Mouse (Mus musculus) spleen, adult 2 months (tissue): Measurements from ENCODE around the gene Micu1. TPM values are rescaled to one million over a fixed set of nuclear protein-coding genes. Genes with fewer than 3 reads are reported as not detected.

Source experiments
- DNase-seq, 2 experiments: peaks; one replicate each; pipeline versions ENCODE4 v3.0.0 to v3.0.0-alpha.2; 2012 to 2021; ENCODE audit warnings: low spot score in 2 of 2, low read depth in 1 of 2
- H3K27ac ChIP-seq: fragments of 200-500 bp; 2 replicates; pipeline ENCODE4 v1.5.1; 2012; ENCODE audit warnings: low read length, inconsistent platforms; ENCODE audit not compliant: insufficient read depth
- H3K27me3 ChIP-seq: fragments of 200-500 bp; 2 replicates; pipeline ENCODE4 v1.6.1; 2012; ENCODE audit warnings: mild to moderate bottlenecking, moderate library complexity, low read length, inconsistent platforms; ENCODE audit not compliant: control insufficient read depth, insufficient read depth
- H3K36me3 ChIP-seq: fragments of 200-500 bp; 2 replicates; pipeline ENCODE4 v1.6.1; 2012; ENCODE audit warnings: mild to moderate bottlenecking, low read length, inconsistent platforms; ENCODE audit not compliant: control insufficient read depth, insufficient read depth
- H3K4me1 ChIP-seq: fragments of 200-500 bp; 2 replicates; pipeline ENCODE4 v1.6.1; 2011; ENCODE audit warnings: inconsistent platforms; ENCODE audit not compliant: control insufficient read depth, insufficient read depth, insufficient read length
- H3K4me3 ChIP-seq: fragments of 200-500 bp; 2 replicates; pipeline ENCODE4 v1.5.1; 2011; ENCODE audit warnings: mild to moderate bottlenecking, inconsistent platforms; ENCODE audit not compliant: insufficient read depth, insufficient read length; ENCODE audit errors: extremely low read depth
- CTCF ChIP-seq: fragments of 200-500 bp; IDR thresholded peaks from 2 replicates; pipeline ENCODE4 v1.5.1; 2011; ENCODE audit warnings: mild to moderate bottlenecking, inconsistent platforms; ENCODE audit not compliant: insufficient read depth, insufficient read length, insufficient replicate concordance; ENCODE audit errors: extremely low read depth
- POLR2A ChIP-seq: fragments of 200-500 bp; IDR thresholded peaks from 2 replicates; pipeline ENCODE4 v1.6.1; 2011; ENCODE audit warnings: low read depth, low read length, inconsistent platforms
- WGBS: fragments of 180-500 bp; shearing (Covaris S2); methylation state at CpG from one replicate; pipeline ENCODE4 v1.1.7; 2018; 5-methylcytosine and 5-hydroxymethylcytosine counted together
- polyA plus RNA-seq: library from polyadenylated mRNA; depleted of rRNA; stranded (reverse); fragments of >200 nt; gene quantifications from 2 replicates; pipeline ENCODE4 v1.2.3, GENCODE M21; 2012

The Micu1 gene
- polyA plus RNA-seq, 1 experiment, result 21.9 TPM

DNA sequence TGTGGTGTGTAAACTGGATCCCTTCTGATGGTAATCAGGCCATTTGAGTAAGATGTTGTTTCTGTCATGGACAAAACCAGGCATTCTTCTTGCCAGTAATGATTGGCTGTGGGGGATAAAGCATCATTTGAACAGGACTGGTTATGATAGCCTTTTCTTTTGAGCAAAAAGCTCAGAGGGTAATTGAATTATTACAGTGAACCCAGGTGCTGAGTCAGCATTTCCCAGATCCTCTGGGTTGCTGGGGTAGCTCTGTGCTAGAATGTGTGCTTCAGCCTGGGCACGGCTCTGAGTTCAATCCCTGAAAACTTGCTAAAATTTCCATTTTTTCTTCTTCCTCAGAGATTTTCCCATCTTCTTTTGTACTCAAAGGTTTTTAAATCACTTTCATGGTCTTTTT lies 52.6 kb downstream of the Micu1 start:
- WGBS, result 96% methylated on average over 1 of the region's 1 CpGs

GRCm38 (mm10) chr10:59755681-59756080 lies 53.4 kb downstream of the Micu1 start:
- WGBS, result 96% methylated on average over 11 of the region's 11 CpGs
- no peak for DNase-seq
- no peak overlapping the region for H3K4me3 ChIP-seq
- no peak for TF ChIP-seq CTCF
- TF ChIP-seq POLR2A, result no peak
- H3K27ac ChIP-seq, result no peak overlapping the region
- 0 out of 2 replicates have a peak, but pooled peaks cover 3% of the 10 kb centered on the region for H3K36me3 ChIP-seq
- H3K4me1 ChIP-seq, result no peaks in the 10 kb centered on the region
- no peaks in the 10 kb centered on the region for H3K27me3 ChIP-seq

More for the DNA sequence above, 52.6 kb downstream of the Micu1 start:
- H3K4me3 ChIP-seq, result no peak overlapping the region
- no peak overlapping the region for H3K27ac ChIP-seq
- DNase-seq, result no peak
- 0 out of 2 replicates have a peak, but pooled peaks cover 3% of the 10 kb centered on the region for H3K36me3 ChIP-seq
- no peaks in the 10 kb centered on the region for H3K27me3 ChIP-seq
- no peaks in the 10 kb centered on the region for H3K4me1 ChIP-seq
- no peak for TF ChIP-seq CTCF
- no peak for TF ChIP-seq POLR2A

- no peak for DNase-seq
- Histone ChIP-seq H3K27ac (no peak overlapping the region), H3K4me3 (no peak overlapping the region), H3K27me3 (no peaks in the 10 kb centered on the region), H3K36me3 (0 out of 2 replicates have a peak, but pooled peaks cover 3% of the 10 kb centered on the region), H3K4me1 (no peaks in the 10 kb centered on the region)
- TF ChIP-seq CTCF (no peak), POLR2A (no peak)
- WGBS, result 95% methylated on average over 12 of the region's 12 CpGs
Measured at GRCm38 (mm10) chr10:59756090-59756489, 53.8 kb downstream of the Micu1 start.

- Histone ChIP-seq H3K4me1 (no peaks in the 10 kb centered on the region), H3K4me3 (no peak overlapping the region), H3K27ac (no peak overlapping the region), H3K27me3 (no peaks in the 10 kb centered on the region), H3K36me3 (0 out of 2 replicates have a peak, but pooled peaks cover 3% of the 10 kb centered on the region)
- TF ChIP-seq CTCF (no peak), POLR2A (no peak)
- WGBS, result 95% methylated on average over 8 of the region's 8 CpGs
- DNase-seq, result no peak
Measured at GRCm38 (mm10) chr10:59756570-59756969, 54.3 kb downstream of the Micu1 start.

DNA sequence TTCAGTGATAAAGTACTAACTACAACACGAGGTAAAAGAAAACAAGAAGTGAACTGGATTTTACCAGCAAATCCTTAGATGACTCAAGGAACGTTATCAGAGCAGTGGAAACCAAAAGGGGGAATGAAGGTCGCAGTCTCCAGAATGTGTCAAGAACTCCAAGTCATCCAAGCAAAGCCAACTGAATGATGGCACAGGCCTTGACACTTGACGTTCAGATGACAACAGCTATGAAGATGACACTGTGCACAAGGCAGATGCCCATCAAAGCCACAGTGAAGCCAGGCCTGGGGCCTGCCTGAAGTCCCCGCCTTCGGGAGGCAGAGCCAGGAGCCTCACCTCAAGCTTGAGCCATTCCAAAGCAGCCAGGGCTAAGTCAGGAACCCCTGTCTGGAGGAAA lies 62.5 kb downstream of the Micu1 start:
- Histone ChIP-seq H3K4me3 (no peak overlapping the region), H3K36me3 (peaks cover 2% of the 10 kb centered on the region), H3K27ac (no peak overlapping the region), H3K4me1 (no peaks in the 10 kb centered on the region), H3K27me3 (no peaks in the 10 kb centered on the region)
- WGBS, result 90% methylated on average over 6 of the region's 6 CpGs
- DNase-seq, result no peak
- no peak for TF ChIP-seq POLR2A
- no peak for TF ChIP-seq CTCF

DNA sequence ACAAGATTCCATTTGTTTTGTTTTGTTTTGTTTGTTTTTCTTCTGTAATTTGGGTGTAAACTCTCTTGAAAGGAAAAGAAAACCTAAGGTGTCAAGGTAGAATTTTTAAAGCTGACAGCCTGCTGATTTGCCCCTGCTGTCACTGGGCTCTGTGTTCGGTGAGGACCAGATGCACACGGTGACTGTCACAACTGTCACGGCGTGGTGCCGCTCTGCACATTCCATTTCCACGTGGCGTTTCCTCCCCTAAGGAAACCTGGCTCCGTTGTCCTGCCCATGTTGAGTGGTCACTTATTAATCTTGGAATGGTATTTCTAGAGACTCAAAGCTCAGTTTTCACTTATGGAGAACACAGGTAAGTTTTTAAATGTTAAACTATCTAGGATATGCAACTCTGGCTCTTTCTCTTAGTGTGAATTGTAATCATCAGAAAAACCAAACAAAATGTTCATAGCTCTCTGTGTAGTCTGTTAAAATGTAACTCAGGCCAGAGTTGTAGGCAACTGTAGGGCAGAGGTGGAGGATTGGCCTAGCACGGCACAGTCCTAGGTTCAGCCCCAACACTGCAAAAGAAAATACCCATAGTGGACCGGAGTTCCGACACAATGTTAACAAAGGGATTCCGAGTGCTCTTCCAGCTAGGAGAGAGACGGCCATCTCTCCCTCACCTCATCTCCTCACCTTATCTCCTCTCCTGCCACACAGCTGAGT lies 66.2 kb downstream of the Micu1 start:
- Histone ChIP-seq H3K4me1 (no peaks in the 10 kb centered on the region), H3K27ac (no peak overlapping the region), H3K36me3 (peaks cover 4% of the 10 kb centered on the region; the same call in 1 of the 2 replicates), H3K4me3 (no peak overlapping the region), H3K27me3 (no peaks in the 10 kb centered on the region)
- no peak for DNase-seq
- TF ChIP-seq CTCF (no peak), POLR2A (no peak)
- 95% methylated on average over 13 of the region's 13 CpGs for WGBS
